Mouse (Mus musculus) liver, adult 2 months (tissue): ENCODE measurements around the gene Ccser2. TPM values are rescaled to one million over a fixed set of nuclear protein-coding genes. Genes with fewer than 3 reads are reported as not detected.
A peak's percentile ranks its signal among the peaks of the same experiment; 100 is the strongest.

ENCODE experiments used
- DNase-seq: peaks from one replicate; pipeline ENCODE4 v3.0.0-alpha.2; 2011; ENCODE audit warnings: low read depth, low spot score; ENCODE audit errors: extremely low read depth
- H3K27ac ChIP-seq: fragments of 200-500 bp; replicated peaks from 2 replicates; pipeline ENCODE4 v1.5.1; 2012; ENCODE audit warnings: low read depth, mild to moderate bottlenecking, control low read depth, inconsistent platforms, low read length; ENCODE audit not compliant: insufficient read depth
- H3K27me3 ChIP-seq: fragments of 200-500 bp; 2 replicates; pipeline ENCODE4 v1.6.1; 2012; ENCODE audit warnings: mild to moderate bottlenecking, moderate library complexity, low read length, inconsistent platforms; ENCODE audit not compliant: control insufficient read depth, insufficient read depth
- H3K36me3 ChIP-seq: fragments of 200-500 bp; 2 replicates; pipeline ENCODE4 v1.6.1; 2012; ENCODE audit warnings: low read length, inconsistent platforms; ENCODE audit not compliant: control insufficient read depth, insufficient read depth
- H3K4me1 ChIP-seq: fragments of 200-500 bp; 2 replicates; pipeline ENCODE4 v1.6.1; 2011; ENCODE audit warnings: low read length; ENCODE audit not compliant: control insufficient read depth, insufficient read depth
- H3K4me3 ChIP-seq: fragments of 200-500 bp; 2 replicates; pipeline ENCODE4 v1.5.1; 2011; ENCODE audit warnings: low read depth, mild to moderate bottlenecking, control low read depth, low read length, moderate library complexity; ENCODE audit not compliant: insufficient read depth
- H3K79me2 ChIP-seq: fragments of 200-500 bp; 2 replicates; pipeline ENCODE4 v1.6.1; 2012; ENCODE audit warnings: inconsistent platforms, mild to moderate bottlenecking, low read length, moderate library complexity; ENCODE audit not compliant: control insufficient read depth, insufficient read depth
- H3K9ac ChIP-seq: fragments of 200-500 bp; 2 replicates; pipeline ENCODE4 v1.6.1; 2012; ENCODE audit warnings: low read depth, mild to moderate bottlenecking, control low read depth, inconsistent platforms, low read length
- CTCF ChIP-seq: fragments of 200-500 bp; IDR thresholded peaks from 2 replicates; pipeline ENCODE4 v1.5.1; 2011; ENCODE audit warnings: low read depth, low read length, control low read depth
- POLR2A ChIP-seq: fragments of 200-500 bp; IDR thresholded peaks from 2 replicates; pipeline ENCODE4 v1.6.1; 2011; ENCODE audit warnings: low read length, control low read depth; ENCODE audit not compliant: insufficient read depth; ENCODE audit errors: extremely low read depth
- WGBS: fragments of 180-500 bp; shearing (Covaris S2); methylation state at CpG from one replicate; pipeline ENCODE4 v1.1.7; 2018; 5-methylcytosine and 5-hydroxymethylcytosine counted together
- polyA plus RNA-seq: library from polyadenylated mRNA; depleted of rRNA; stranded (reverse); fragments of >200 nt; gene quantifications from 2 replicates; pipeline ENCODE4 v1.2.3, GENCODE M21; 2012
- total RNA-seq: library from RNA; depleted of rRNA; stranded (reverse); fragments of >200 nt; gene quantifications from 2 replicates; pipeline ENCODE4 v1.2.3, GENCODE M21; 2014

The Ccser2 gene
- total and polyA plus RNA-seq, 2 experiments: 7.4 to 21.1 TPM

DNA sequence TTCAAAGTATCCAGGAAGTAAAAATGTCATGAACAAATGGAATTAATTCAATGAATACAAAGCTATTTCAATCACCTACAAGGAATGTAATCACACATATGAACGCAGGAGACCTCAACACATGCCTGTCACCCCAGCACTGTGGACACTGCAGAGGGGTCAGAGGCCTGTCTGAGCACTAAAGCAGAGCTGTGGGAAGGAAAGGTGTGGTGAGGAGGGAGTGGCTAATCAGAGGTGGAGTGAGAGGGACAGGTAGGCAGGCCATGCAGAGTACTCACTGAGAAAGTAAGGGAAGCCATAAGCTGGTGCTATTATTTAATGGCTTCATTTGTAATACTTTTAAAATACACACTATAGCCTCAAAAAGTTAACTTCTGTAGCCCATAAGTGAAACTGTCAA is 64.4 kb downstream of the Ccser2 start:
- Histone ChIP-seq H3K79me2 (no peaks in the 10 kb centered on the region; the same call in 1 of the 2 replicates), H3K27me3 (no peaks in the 10 kb centered on the region), H3K4me3 (no peak overlapping the region), H3K9ac (no peak overlapping the region), H3K36me3 (peaks cover 31% of the 10 kb centered on the region), H3K27ac (no peak overlapping the region), H3K4me1 (no peaks in the 10 kb centered on the region)
- no peak for TF ChIP-seq CTCF
- TF ChIP-seq POLR2A: no peak
- no peak for DNase-seq
- WGBS: 79% methylated on average over 1 of the region's 1 CpGs

DNA sequence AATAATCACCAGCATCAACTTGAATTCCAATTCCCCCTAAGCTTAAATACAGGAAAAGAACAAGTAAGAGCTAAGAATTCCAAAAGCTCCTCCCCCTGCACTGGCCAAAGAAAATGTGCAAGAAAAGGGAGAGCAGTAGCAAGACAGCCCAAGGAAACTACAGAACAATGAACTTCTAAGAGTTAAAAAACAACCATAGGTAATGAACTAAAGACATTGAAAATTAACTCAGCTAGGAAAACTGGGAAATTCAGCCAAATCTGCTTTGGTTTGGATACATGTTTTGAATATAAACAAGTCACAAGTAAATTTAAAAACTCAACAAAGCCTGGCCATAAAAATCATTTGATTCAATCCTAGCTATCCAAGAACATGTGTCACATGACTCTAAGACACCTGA is 67.7 kb downstream of the Ccser2 start:
- Histone ChIP-seq H3K9ac (no peak overlapping the region), H3K27me3 (no peaks in the 10 kb centered on the region), H3K4me1 (no peaks in the 10 kb centered on the region), H3K4me3 (no peak overlapping the region), H3K79me2 (no peaks in the 10 kb centered on the region; the same call in 1 of the 2 replicates), H3K27ac (no peak overlapping the region), H3K36me3 (peaks cover 36% of the 10 kb centered on the region)
- TF ChIP-seq POLR2A: no peak
- no peak for TF ChIP-seq CTCF
- no peak for DNase-seq

DNA sequence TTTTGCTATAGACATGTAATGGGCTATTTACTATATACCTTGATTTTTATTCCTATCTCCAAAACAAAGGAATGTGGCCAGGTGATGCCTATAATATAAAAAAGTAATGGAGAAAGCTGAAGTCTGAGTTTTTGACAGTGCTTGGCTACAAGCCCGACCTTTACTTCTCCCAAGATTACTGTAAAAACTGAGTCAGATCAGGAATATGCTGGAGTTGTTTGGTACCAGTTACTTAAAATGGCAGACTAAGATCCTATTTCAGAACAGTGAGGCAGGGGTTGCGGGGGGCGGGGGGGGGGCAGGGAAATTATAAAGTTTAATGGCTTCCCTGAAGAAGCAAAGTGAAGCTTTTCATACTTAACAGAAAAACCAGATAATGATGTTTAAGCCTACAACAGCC is 73.9 kb downstream of the Ccser2 start:
- no peaks in the 10 kb centered on the region; the same call in 1 of the 2 replicates for H3K79me2 ChIP-seq
- 96% methylated on average over 3 of the region's 3 CpGs for WGBS
- H3K4me3 ChIP-seq: no peak overlapping the region
- no peak overlapping the region for H3K9ac ChIP-seq
- no peaks in the 10 kb centered on the region for H3K27me3 ChIP-seq
- peaks cover 29% of the 10 kb centered on the region for H3K36me3 ChIP-seq
- H3K4me1 ChIP-seq: peaks cover 5% of the 10 kb centered on the region
- no peak overlapping the region for H3K27ac ChIP-seq
- TF ChIP-seq POLR2A (no peak), CTCF (no peak)
- no peak for DNase-seq

DNA sequence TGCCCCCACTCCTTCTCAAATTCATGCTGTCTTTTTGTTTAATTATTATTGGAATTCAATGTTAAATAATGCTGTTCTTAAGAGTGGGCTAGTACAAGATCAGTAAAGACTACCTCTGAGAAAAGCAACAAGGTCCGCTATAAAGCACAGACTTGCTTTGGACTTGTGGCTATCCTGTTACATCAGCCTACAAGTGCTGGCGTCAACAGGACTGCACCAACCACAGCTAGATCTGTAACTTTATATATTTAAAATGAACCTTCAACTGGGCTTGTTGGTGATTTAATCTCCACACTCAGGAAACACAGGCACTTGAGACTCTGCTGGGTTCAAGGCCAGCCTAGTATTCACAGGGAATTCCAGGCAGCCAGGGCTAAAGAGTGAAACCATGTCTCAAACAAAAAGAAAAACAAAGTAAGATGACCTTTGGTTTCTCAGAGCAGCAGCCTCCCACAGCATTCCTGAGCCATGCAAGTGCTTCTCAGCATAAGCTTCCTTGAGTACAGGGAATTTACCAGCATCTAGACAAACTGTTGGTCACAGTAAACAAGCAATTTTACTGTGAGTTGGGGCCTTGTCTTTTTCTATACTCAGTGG is 75.7 kb downstream of the Ccser2 start:
- H3K27me3 ChIP-seq: no peaks in the 10 kb centered on the region
- WGBS: 65% methylated on average over 2 of the region's 2 CpGs
- TF ChIP-seq POLR2A (no peak), CTCF (no peak)
- H3K27ac ChIP-seq: no peak overlapping the region
- H3K4me1 ChIP-seq: peaks cover 5% of the 10 kb centered on the region
- H3K9ac ChIP-seq: no peak overlapping the region
- peaks cover 24% of the 10 kb centered on the region for H3K36me3 ChIP-seq
- H3K4me3 ChIP-seq: no peak overlapping the region
- DNase-seq: peak; percentile 46
- H3K79me2 ChIP-seq: no peaks in the 10 kb centered on the region

DNA sequence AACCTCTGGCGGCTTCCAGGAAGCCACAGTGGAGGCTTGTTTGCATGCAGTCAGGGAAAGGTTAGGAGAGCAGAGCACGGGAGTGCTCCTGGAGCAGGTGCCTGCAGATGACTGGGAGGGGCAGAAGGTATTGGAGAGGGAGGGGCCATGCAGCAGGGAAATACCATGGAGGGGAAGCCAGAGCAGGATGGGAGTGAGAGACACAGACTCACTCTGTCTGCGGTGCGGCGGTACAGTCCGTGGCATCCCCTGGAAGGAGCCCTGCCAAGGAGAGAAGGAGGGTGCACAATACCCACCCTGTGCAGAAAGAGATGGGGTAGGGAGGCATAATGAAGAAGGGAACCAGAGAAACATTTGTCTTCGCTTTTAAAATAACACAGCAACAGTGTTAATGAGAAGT is 78.4 kb downstream of the Ccser2 start:
- H3K4me1 ChIP-seq: peaks cover 5% of the 10 kb centered on the region
- WGBS: 93% methylated on average over 7 of the region's 7 CpGs
- no peak overlapping the region for H3K27ac ChIP-seq
- H3K36me3 ChIP-seq: peaks cover 17% of the 10 kb centered on the region
- H3K79me2 ChIP-seq: no peaks in the 10 kb centered on the region
- DNase-seq: no peak
- H3K27me3 ChIP-seq: no peaks in the 10 kb centered on the region
- no peak overlapping the region for H3K9ac ChIP-seq
- H3K4me3 ChIP-seq: no peak overlapping the region
- TF ChIP-seq CTCF: no peak
- no peak for TF ChIP-seq POLR2A

DNA sequence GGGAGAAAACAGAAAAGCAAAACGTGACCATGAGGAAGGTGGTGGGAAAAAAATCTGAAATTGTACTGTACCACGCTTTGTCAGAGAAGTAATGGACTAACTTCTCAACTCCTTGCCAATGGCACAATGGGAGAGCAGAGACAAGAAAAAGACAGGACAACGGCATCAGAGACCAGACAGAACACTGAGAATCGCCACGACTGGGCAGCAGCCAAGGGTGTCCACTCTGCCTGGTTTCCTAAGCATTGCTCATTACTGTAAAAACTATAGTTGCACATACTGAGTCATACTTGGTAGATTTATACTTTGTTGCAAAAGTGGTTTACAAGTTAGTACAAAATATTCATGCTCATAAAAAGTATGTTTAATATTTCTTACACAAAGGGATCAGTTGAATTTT is 82.9 kb downstream of the Ccser2 start:
- DNase-seq: no peak
- Histone ChIP-seq H3K27ac (no peak overlapping the region), H3K79me2 (no peaks in the 10 kb centered on the region), H3K27me3 (no peaks in the 10 kb centered on the region), H3K4me3 (no peak overlapping the region), H3K9ac (no peak overlapping the region), H3K36me3 (peaks cover 29% of the 10 kb centered on the region), H3K4me1 (no peaks in the 10 kb centered on the region)
- TF ChIP-seq CTCF: no peak
- TF ChIP-seq POLR2A: no peak
- 93% methylated on average over 5 of the region's 5 CpGs for WGBS
